Mouse (Mus musculus) limb, embryonic 10.5 days (tissue): ENCODE measurements around the gene Vwa3b. TPM values are rescaled to one million over a fixed set of nuclear protein-coding genes. Genes with fewer than 3 reads are reported as not detected.

ENCODE experiments used
- DNase-seq: peaks from one replicate; pipeline ENCODE4 v3.0.0-alpha.2; 2017; ENCODE audit warnings: low spot score
- H3K27ac ChIP-seq: fragments of 300-500 bp; sonication (generic); 2 replicates; pipeline ENCODE4 v1.5.1; 2016; ENCODE audit warnings: mild to moderate bottlenecking
- H3K27me3 ChIP-seq: fragments of 300-500 bp; sonication (generic); 2 replicates; pipeline ENCODE4 v1.6.1; 2016; ENCODE audit warnings: low read depth, mild to moderate bottlenecking; ENCODE audit not compliant: poor library complexity, severe bottlenecking
- H3K36me3 ChIP-seq: fragments of 300-500 bp; sonication (generic); 2 replicates; pipeline ENCODE4 v1.6.1; 2016; ENCODE audit warnings: mild to moderate bottlenecking, moderate library complexity
- H3K4me1 ChIP-seq: fragments of 300-500 bp; sonication (generic); 2 replicates; pipeline ENCODE4 v1.6.1; 2016
- H3K4me3 ChIP-seq: fragments of 300-500 bp; sonication (generic); 2 replicates; pipeline ENCODE4 v1.5.1; 2016; ENCODE audit warnings: mild to moderate bottlenecking, moderate library complexity
- H3K9me3 ChIP-seq: fragments of 300-500 bp; sonication (generic); replicated peaks from 2 replicates; pipeline ENCODE4 v1.6.1; 2016; ENCODE audit warnings: mild to moderate bottlenecking
- WGBS: fragments of 180-500 bp; shearing (Covaris S2); methylation state at CpG from one replicate; pipeline ENCODE4 v1.1.7; 2016; 5-methylcytosine and 5-hydroxymethylcytosine counted together
- polyA plus RNA-seq: library from polyadenylated mRNA; unstranded; fragments of >200 nt; fragmentation: Nextera tagmentation; extraction: Ambion mirVana; gene quantifications from 2 replicates; pipeline ENCODE4 v1.2.1, GENCODE M21; 2016

The Vwa3b gene
- polyA plus RNA-seq: 0.23 and 0.31 TPM in 2 replicates

DNA sequence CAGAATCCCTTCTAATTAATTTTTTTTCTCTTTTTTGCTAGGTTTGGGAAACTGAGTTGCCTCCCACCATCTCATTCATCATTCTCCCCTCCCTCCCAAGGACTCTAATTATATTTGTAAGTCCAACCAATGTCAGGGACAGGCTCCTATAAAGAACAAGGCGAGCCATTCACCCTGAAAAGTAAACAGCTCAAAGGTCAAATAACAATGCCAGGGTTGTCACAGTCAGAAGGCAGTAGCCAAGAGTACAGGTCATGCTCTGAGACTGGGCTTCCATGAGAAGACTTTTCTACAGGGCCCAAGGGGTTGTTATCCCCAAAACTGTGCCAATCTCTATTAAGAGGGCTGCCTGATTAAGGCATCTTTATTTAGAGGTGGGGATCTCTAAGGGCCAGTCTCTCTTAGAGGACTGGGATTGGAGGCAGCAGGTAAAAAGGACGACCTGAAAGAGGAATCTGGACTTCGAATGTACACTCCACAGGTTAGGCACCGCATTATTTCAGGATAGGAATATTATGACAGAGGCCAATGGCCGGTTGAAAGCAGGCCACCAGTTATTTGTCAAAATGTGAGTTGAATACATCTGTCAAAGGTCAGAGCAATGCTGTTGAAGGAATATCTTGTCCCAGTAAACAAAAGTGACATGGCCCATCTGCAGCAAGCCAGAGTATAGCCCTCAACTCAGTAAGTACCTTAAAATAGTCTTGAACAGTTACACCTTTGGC, at the start of gene Vwa3b:
TSS of gene Vwa3b (plus strand) at position 635 of the 725 bp plus-strand sequence.
- DNase-seq: no peak
- H3K36me3 ChIP-seq: no peaks in the 10 kb centered on the region
- no peak within 1 kb of the TSS for H3K27ac ChIP-seq
- H3K27me3 ChIP-seq: no peaks in the 10 kb centered on the region; the same call in 1 of the 2 replicates
- no peak within 1 kb of the TSS for H3K4me3 ChIP-seq
- H3K4me1 ChIP-seq: peaks cover 10% of the 10 kb centered on the region
- WGBS: 81% methylated on average over 5 of the region's 5 CpGs
- H3K9me3 ChIP-seq: no peaks in the 10 kb centered on the region

GRCm38 (mm10) chr1:36976770-36977169, 49.6 kb upstream of the Vwa3b start:
- Histone ChIP-seq H3K9me3 (no peaks in the 10 kb centered on the region), H3K27me3 (no peaks in the 10 kb centered on the region), H3K4me1 (no peaks in the 10 kb centered on the region), H3K36me3 (no peaks in the 10 kb centered on the region), H3K27ac (no peak overlapping the region), H3K4me3 (no peak overlapping the region)
- 93% methylated on average over 4 of the region's 4 CpGs for WGBS
- DNase-seq: no peak

DNA sequence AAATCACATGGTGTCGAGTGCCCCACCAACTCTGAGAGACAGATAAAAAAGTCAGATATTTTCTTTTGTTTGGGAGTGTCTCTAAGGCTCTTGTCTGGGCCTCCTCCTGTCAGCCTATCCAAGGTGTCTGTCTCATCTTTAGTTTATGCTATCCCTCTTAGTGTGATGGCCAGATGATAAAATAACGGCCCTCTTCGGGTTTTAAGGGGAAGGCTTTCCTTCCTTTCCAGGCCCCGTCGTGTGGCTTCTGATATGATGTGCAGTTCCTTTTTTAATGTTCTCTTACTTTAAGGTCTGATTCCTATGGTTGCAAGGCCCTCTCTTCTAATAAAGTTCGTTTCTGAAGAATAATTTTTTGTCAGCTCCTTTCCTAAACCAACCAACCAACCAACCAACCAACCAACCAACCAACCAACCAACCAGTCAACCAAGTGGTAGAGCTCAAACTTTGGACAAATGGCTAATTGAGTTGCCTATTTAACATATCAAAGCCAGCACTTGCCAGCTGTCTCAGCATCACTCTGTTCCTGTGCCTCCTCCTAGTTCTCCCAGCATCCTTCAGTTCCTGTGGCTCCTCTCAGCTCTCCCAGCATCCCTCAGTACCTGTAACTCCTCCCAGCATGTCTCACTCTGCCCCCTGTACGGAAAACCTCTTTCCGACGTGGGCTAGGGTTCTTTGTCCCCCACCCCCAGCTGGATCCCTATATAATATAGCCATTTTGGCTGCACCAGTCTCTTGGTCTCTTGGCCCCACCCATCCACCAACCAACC, 44.0 kb upstream of the Vwa3b start:
- H3K4me3 ChIP-seq: no peak overlapping the region
- no peak for DNase-seq
- H3K27ac ChIP-seq: no peak overlapping the region
- H3K4me1 ChIP-seq: peaks cover 11% of the 10 kb centered on the region; the same call in 1 of the 2 replicates
- no peaks in the 10 kb centered on the region for H3K9me3 ChIP-seq
- no peaks in the 10 kb centered on the region for H3K36me3 ChIP-seq
- WGBS: 88% methylated on average over 9 of the region's 9 CpGs
- peaks cover 11% of the 10 kb centered on the region; the same call in 1 of the 2 replicates for H3K27me3 ChIP-seq

- Histone ChIP-seq H3K27ac (no peak overlapping the region), H3K36me3 (no peaks in the 10 kb centered on the region), H3K27me3 (peaks cover 11% of the 10 kb centered on the region; the same call in 1 of the 2 replicates), H3K4me1 (peaks cover 11% of the 10 kb centered on the region; the same call in 1 of the 2 replicates), H3K4me3 (no peak overlapping the region), H3K9me3 (no peaks in the 10 kb centered on the region)
- 26% methylated on average over 4 of the region's 4 CpGs for WGBS
- no peak for DNase-seq
Observed at GRCm38 (mm10) chr1:36983754-36984153, 42.6 kb upstream of the Vwa3b start.

DNA sequence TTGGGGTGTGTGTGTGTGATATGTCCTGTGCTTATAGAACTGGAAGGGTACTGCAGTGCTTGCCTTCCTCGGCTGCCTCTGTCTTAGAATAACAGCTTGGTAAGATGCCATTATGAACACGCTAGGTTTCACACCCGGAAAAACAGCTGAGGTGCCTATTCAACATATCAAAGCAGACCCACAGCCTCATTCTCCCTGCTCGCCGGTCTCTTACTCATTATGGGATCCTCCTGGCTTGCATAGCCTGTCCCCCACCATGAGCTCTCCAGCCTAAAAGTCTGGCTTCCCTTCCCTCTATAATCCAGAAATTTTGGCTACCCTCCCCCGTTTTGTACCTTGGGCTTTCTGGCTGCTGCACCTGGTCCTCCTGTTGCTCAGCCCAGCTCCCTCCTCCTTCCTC, 42.0 kb upstream of the Vwa3b start:
- H3K4me3 ChIP-seq: no peak overlapping the region
- H3K4me1 ChIP-seq: peaks cover 11% of the 10 kb centered on the region; the same call in 1 of the 2 replicates
- peaks cover 11% of the 10 kb centered on the region; the same call in 1 of the 2 replicates for H3K27me3 ChIP-seq
- no peak for DNase-seq
- 28% methylated on average over 6 of the region's 6 CpGs for WGBS
- H3K9me3 ChIP-seq: no peaks in the 10 kb centered on the region
- no peaks in the 10 kb centered on the region for H3K36me3 ChIP-seq
- no peak overlapping the region for H3K27ac ChIP-seq

DNA sequence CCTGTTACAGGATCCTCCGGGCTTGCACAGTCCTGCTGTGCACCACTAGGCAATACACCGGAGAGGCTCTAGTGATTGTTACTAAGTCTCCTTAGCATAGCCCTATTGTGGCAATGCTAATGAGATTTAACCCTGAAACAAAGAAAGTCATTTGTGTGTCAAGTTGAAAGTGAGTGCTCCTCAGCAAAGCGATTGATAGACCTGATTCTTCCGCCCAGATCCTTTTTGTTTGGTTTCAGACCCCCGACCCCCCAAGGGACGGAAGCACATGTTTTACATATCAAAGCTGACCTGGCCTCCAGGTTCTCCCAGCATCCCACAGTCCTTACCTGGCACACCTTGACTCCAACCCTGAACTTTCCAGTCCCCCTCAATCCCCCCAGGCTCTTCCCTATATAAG, 40.5 kb upstream of the Vwa3b start:
- DNase-seq: no peak
- Histone ChIP-seq H3K36me3 (no peaks in the 10 kb centered on the region), H3K4me3 (no peak overlapping the region), H3K4me1 (peaks cover 11% of the 10 kb centered on the region; the same call in 1 of the 2 replicates), H3K9me3 (no peaks in the 10 kb centered on the region), H3K27me3 (peaks cover 11% of the 10 kb centered on the region; the same call in 1 of the 2 replicates), H3K27ac (no peak overlapping the region)
- 58% methylated on average over 6 of the region's 6 CpGs for WGBS

GRCm38 (mm10) chr1:36986396-36987160, 39.8 kb upstream of the Vwa3b start:
- H3K4me3 ChIP-seq: no peak overlapping the region
- no peaks in the 10 kb centered on the region for H3K9me3 ChIP-seq
- DNase-seq: no peak
- peaks cover 11% of the 10 kb centered on the region; the same call in 1 of the 2 replicates for H3K27me3 ChIP-seq
- no peak overlapping the region for H3K27ac ChIP-seq
- H3K4me1 ChIP-seq: peaks cover 11% of the 10 kb centered on the region; the same call in 1 of the 2 replicates
- no peaks in the 10 kb centered on the region for H3K36me3 ChIP-seq
- WGBS: 76% methylated on average over 14 of the region's 14 CpGs

DNA sequence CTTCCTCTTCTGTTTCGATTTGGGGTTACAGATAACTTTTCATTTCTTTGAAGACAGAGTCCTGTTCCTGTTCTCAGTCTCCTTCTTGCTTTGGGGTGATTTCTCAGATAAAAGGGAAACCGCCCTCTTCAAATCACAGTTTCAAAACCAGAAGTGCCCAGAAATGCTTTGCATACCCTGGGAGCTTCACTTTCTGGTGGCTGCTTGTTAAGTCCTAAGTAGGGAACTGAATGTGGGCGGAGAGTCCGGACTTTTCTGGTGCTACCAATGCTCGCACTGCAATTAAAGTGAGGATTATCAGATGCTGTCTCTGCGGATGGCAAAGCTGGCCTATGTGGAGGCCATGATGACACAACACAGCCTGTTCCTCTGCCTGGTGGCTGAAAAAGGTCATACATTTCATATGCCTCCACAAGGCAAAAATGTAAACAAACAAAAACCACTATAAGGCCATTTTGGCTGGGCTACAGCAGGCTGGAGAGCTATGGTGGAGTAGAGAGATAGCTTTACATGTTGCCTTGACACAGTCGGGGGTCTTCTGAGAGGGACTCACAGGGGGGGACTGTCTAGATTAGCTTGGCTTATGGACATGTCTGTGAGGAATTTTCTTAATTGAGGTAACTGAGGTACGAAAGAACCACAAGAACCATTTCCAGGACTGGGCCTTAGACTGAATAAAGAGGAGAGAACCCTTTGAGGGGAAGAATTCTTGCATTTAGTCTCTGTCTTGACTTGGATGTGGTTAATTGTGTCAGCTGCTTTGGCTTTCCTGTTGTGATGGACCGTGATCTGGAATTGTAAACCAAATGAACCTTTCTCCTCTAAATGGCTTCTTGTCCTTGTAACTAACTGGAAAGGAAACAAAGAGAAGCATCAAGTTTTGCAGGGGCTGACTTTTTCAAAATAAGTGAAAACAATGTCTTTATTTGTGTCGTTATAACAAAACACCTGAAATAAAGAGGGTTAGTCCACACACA, 38.9 kb upstream of the Vwa3b start:
- H3K27me3 ChIP-seq: peaks cover 11% of the 10 kb centered on the region; the same call in 1 of the 2 replicates
- peaks cover 11% of the 10 kb centered on the region; the same call in 1 of the 2 replicates for H3K4me1 ChIP-seq
- no peaks in the 10 kb centered on the region for H3K9me3 ChIP-seq
- no peak for DNase-seq
- H3K36me3 ChIP-seq: no peaks in the 10 kb centered on the region
- no peak overlapping the region for H3K4me3 ChIP-seq
- no peak overlapping the region for H3K27ac ChIP-seq
- WGBS: 83% methylated on average over 10 of the region's 10 CpGs

DNA sequence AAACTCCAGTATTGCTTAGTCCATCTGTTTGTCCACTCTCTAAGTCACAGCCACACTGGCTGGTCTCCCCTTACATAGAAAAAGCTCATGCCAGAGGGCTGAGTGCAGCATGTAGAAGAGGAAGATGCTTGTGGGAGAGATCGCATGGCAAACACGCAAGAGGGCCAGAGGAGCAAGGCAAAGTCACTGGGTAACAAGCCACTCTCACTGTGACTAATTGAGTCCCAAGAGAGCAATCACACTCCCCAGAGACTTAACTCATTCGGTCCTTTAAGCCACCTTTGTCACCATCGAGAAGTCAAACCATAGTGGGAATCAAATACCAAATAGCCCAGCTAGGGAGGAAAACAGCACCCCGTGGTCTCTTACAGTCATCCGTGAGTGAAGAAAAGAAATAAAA, 38.2 kb upstream of the Vwa3b start:
- Histone ChIP-seq H3K27ac (no peak overlapping the region), H3K9me3 (no peaks in the 10 kb centered on the region), H3K27me3 (peaks cover 11% of the 10 kb centered on the region; the same call in 1 of the 2 replicates), H3K4me3 (no peak overlapping the region), H3K4me1 (peaks cover 11% of the 10 kb centered on the region; the same call in 1 of the 2 replicates), H3K36me3 (no peaks in the 10 kb centered on the region)
- DNase-seq: no peak
- WGBS: 91% methylated on average over 6 of the region's 6 CpGs

DNA sequence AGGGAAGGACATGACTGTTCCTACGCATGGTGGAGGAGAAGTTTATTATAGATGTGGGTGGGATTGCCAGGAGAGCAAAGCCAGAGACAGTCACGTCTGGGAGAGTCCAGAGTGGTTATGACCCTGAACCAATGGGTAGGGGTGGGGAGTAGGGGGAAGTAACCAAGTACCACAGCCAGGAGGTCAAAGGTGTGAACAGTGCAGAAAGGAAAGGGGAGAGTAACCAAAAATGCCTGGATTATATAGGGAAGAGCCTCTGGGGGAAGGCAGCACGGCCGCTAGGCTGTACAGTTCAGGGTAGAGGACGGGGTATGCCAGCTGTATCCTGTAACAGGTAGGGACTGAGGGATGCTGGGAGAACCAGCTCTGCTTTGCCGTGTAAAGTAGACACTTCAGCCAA, 37.8 kb upstream of the Vwa3b start:
- Histone ChIP-seq H3K9me3 (no peaks in the 10 kb centered on the region), H3K36me3 (no peaks in the 10 kb centered on the region), H3K4me3 (no peak overlapping the region), H3K27me3 (peaks cover 11% of the 10 kb centered on the region; the same call in 1 of the 2 replicates), H3K4me1 (peaks cover 10% of the 10 kb centered on the region; the same call in 1 of the 2 replicates), H3K27ac (no peak overlapping the region)
- 84% methylated on average over 6 of the region's 6 CpGs for WGBS
- no peak for DNase-seq

GRCm38 (mm10) chr1:36994296-36994695, 32.1 kb upstream of the Vwa3b start:
- 95% methylated on average over 5 of the region's 5 CpGs for WGBS
- Histone ChIP-seq H3K4me1 (peaks cover 6% of the 10 kb centered on the region; the same call in 1 of the 2 replicates), H3K27me3 (no peaks in the 10 kb centered on the region), H3K4me3 (no peak overlapping the region), H3K9me3 (no peaks in the 10 kb centered on the region), H3K36me3 (no peaks in the 10 kb centered on the region), H3K27ac (no peak overlapping the region)
- DNase-seq: no peak
